Mouse (Mus musculus): ENCODE data around the gene Fkbp2.

Fkbp2 gene

GRCm38 (mm10) chr19:6980381-6981093 lies at the start of gene Fkbp2:
Gene Fkbp2, minus strand, starts transcription at chr19:6980501.
- DNase-seq (ENCODE audit: low spot score in 2 of 2) = peak; percentile 98

DNA sequence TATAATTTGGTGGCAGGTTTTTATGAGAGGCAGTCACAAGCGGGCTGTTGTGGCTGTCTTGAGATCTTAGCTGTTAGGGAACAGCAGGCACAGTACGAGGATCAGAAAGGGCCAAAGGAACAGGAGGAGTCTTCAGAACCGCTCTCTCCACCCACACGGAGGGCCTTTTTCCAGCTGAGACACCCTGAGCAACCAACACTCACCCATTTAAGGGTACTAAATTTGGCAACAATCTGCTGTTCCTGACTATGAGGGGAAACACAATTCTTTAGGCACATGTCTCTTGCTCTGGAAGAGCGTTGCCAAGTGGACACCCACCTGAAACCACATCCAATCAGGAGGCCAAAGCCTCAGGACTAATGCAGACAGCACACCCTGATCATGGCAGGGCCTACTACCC lies 49.2 kb upstream of the Fkbp2 start:
- no peak for DNase-seq (ENCODE audit: low spot score in 2 of 2)

- DNase-seq (ENCODE audit: low spot score in 2 of 2) = peak in 1 of 2 experiments; percentile 54
Observed at GRCm38 (mm10) chr19:7020224-7020641, 39.9 kb upstream of the Fkbp2 start.

GRCm38 (mm10) chr19:7019191-7019590 lies 38.9 kb upstream of the Fkbp2 start, which contains the start of gene Fermt3:
Gene Fermt3, minus strand, starts transcription at chr19:7019469.
- no peak for DNase-seq (ENCODE audit: low spot score in 2 of 2)

- DNase-seq (ENCODE audit: low spot score in 2 of 2) = no peak
Observed at GRCm38 (mm10) chr19:7018546-7018945, 38.2 kb upstream of the Fkbp2 start.

DNA sequence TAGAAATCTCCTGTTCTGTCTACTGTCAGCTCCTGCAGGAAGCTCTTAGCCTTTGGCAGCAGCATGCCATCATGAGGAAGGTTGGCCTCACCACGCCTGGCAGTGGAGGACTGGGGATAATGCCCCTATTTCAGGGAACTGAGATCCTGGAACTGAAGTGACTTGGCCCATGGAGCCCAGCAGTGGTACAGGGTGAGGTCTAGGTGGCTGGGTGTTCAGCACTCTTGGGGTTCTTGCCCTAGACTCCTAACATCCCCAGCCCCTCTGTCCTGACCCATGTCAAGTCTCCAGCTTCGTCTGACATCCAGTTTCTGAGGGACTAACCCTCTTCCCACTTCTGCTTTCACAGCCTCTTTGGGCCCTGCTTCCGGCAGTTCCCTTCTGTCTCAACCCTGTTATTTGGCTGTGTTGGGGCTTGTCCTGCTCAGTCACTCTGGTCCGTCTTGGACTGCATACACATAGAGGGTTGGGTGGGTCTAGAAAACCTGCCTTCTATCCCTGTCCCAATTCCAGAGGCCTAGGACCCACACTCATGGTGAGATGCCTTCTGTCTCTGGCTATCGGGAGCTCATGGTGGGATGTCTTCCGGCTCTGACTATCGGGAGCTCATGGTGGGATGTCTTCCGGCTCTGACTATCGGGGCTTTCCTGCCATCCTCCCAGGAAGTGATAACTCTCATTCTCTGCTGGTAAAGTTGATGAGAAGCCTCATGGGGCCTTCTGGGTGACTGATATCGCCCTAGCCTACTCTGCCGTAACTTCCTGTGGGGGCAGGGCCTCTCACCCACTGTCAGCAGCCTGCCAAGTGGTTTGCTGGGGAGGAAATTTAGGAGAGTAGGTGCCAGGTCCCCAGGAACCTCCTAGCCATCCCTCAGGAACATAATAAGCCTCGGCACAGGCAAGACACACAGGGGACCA lies 37.5 kb upstream of the Fkbp2 start:
- DNase-seq (ENCODE audit: low spot score in 2 of 2) = no peak

DNA sequence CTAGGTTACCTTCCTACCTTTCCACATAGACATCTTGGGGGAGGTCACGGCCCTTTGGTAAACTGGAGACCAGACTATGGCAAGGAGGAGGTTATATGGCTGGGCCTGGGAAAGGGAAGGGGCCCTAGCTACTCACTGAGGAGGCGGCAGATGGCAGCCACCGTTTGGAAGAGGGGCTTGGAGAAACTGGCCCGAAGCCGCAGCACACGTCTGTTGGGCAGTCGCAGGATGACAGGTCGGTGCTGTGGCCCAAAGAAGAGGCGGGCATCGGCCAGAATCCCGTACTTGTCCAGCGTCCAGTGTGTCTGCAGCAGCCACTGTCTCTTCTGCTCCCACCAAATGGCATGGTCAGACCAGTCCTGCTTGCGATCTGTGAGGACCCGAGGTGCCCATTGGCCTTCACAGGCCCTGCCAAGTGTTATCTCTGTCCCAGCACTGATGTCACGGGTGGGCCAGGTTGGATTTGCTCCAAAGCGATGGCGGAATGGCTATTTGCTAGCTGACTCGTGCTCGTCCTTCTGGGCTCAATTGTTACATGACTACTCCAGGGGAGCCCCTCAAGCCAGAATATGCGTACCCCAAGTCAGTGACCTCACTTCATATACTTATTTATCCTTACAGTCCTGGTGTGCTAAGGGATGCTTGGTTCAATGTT lies 34.3 kb upstream of the Fkbp2 start:
- no peak for DNase-seq (ENCODE audit: low spot score in 2 of 2)

GRCm38 (mm10) chr19:7013984-7014383 lies 33.7 kb upstream of the Fkbp2 start:
- DNase-seq (ENCODE audit: low spot score in 2 of 2) = peak; percentile 50 to 77

DNA sequence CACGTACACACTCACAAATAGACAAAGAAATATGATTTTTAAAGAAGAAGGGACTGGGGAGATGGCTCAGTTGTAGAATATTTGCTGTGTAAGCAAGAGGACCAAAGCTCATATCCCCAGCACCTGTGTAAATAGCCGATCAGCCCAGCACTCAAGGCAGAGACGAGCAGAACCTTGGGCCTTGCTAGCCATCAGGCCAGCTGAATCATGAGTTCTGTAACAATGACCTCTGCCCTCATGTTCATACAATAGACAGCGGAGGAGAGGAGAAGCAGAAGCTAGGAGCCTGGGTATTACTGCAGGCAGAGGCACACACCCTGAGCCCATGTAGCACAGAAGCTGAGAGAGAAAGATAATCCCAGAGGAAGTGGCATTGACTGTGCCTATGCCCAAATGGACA lies 32.1 kb upstream of the Fkbp2 start:
- DNase-seq (ENCODE audit: low spot score in 2 of 2) = no peak

GRCm38 (mm10) chr19:7006892-7007593 lies 26.7 kb upstream of the Fkbp2 start:
- no peak for DNase-seq (ENCODE audit: low spot score in 2 of 2)

DNA sequence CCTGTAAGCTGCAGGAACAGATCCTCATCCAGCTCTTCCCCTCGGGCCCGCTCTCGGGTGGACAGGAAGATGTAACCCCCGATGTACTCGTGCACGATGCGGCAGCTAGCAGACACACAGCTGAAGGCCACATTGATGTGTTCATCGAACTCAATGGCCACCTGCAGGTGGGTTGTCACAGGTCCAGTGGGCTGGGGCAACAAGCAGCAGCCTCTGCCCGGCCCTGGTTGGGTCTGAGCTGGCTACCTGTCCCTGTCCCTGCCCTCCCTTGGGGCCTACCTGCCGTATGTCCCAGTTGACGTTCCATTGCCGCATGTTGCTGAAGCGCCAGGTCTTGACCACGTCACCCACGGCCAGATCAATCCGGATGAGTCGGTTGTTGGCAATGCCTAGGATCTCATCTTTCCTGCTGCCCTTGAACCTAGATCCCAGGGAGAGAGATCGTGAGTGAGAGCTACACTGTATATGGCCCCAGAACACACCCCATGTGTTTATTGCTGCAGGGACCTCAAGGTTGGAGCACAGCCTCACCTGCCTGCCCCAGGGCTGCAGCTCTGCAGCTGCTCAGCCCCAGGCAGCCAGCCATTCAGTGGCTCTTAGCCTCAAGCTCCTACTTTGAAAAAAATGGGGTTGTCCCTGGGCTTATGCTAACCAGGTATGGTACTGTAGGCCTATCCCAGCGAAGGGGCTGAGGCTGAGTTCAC lies 19.2 kb upstream of the Fkbp2 start:
- no peak for DNase-seq (ENCODE audit: low spot score in 2 of 2)

DNA sequence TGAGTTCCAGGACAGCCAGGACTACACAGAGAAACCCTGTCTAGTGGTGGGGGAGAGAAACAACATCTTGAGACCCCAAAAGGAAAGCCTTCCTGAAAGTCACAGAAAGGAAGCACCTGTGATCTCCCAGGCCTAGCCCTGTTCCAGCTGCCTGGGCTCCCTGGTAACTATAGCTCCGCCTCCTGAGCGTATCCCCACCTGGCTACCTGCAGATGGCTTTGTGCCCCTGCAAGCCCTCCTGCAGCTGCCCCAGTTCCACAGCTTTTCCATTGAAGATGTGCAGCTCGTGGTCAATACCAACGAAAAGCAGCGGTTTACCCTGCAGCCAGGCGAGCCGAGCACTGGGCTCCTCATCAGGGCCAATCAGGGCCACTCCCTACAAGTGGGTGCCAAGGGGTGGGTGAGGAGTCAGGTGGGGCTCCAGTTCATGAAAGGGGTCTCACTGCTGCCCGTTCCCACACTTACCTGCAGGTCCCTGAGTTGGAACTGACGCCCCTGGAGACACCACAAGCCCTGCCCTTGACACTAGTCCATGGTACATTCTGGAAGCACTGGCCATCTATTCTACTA lies 17.5 kb upstream of the Fkbp2 start:
- no peak for DNase-seq (ENCODE audit: low spot score in 2 of 2)

GRCm38 (mm10) chr19:6996006-6996405 lies 15.7 kb upstream of the Fkbp2 start, which contains the start of the genes Nudt22 and Trpt1:
Gene Nudt22, minus strand, starts transcription at chr19:6996117.
Gene Trpt1, plus strand, starts transcription at chr19:6996131.
- DNase-seq (ENCODE audit: low spot score in 2 of 2) = peak; percentile 78 to 90

- no peak for DNase-seq (ENCODE audit: low spot score in 2 of 2)
Observed at GRCm38 (mm10) chr19:6995255-6995991, 15.1 kb upstream of the Fkbp2 start.

- DNase-seq (ENCODE audit: low spot score in 2 of 2) = no peak
Observed at GRCm38 (mm10) chr19:6994489-6994888, 14.2 kb upstream of the Fkbp2 start.

- DNase-seq (ENCODE audit: low spot score in 2 of 2) = no peak
Observed at GRCm38 (mm10) chr19:6994002-6994401, 13.7 kb upstream of the Fkbp2 start.

GRCm38 (mm10) chr19:6993011-6993770 lies 12.9 kb upstream of the Fkbp2 start:
- no peak for DNase-seq (ENCODE audit: low spot score in 2 of 2)

DNA sequence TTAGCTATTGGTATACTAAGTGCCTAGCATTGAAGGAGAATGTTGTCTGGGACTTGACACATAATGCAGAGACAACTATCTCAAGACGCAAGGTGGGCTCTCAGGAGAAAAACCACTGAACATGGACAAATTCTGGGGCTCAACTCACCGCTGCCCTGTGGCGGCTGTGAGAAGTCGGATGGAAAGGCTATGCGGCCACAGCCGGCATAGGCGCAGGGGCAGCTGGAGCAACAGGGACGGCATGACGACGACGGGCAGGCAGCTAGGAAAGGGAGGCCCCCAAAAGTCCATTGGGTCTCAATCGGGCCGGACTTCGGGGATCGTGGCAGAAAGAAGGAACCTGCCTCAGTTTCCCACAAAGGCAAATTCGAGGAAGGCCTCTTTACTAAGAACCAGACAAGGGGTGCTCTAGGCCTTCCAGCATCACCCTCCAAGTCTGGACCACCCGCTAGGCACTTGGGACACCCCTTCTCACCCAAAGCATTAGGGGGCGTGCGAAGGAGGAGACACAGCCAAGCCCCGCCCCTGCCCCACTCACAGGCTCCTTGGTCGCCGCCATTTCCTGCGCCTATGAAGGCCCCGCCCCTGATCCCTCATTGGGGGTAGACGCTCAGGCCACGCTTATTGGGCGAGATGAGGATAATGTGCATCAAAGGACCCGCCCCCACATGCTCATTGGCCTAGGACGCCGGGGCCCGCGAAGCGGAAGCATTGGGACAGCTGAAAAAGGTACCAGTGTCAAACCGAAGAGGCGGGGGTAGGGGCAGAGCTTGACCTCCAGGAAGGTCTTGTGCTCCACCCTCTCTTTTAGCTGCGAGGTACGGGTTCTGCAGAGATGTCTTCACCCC lies 11.9 kb upstream of the Fkbp2 start, which contains the start of gene Dnajc4:
Gene Dnajc4, minus strand, starts transcription at position 562 of the 848 bp plus-strand sequence.
- DNase-seq (ENCODE audit: low spot score in 2 of 2) = peak; percentile 88 to 97
